Mouse (Mus musculus) ES-E14 (cell line): ENCODE measurements around the gene 4933406M09Rik.

ENCODE experiments used
- CHD2 ChIP-seq: IDR thresholded peaks from 2 replicates; pipeline ENCODE4 v1.6.1; 2014; ENCODE audit warnings: mild to moderate bottlenecking, low read depth, low read length, inconsistent platforms
- HCFC1 ChIP-seq: IDR thresholded peaks from 2 replicates; pipeline ENCODE4 v1.6.1; 2012; ENCODE audit warnings: low read length, inconsistent platforms, borderline replicate concordance; ENCODE audit not compliant: insufficient read depth
- MAFK ChIP-seq: IDR thresholded peaks from 2 replicates; pipeline ENCODE4 v1.6.1; 2014; ENCODE audit warnings: mild to moderate bottlenecking, low read depth, low read length, inconsistent platforms; ENCODE audit not compliant: insufficient read depth
- ZC3H11A ChIP-seq: IDR thresholded peaks from 2 replicates; pipeline ENCODE4 v1.6.1; 2012; ENCODE audit warnings: low read depth, mild to moderate bottlenecking, inconsistent platforms, low read length, borderline replicate concordance
- ZNF384 ChIP-seq: IDR thresholded peaks from 2 replicates; pipeline ENCODE4 v1.6.1; 2012; ENCODE audit warnings: low read depth, low read length, inconsistent platforms

GRCm38 (mm10) chr1:134435414-134435813, 49.7 kb downstream of the 4933406M09Rik start:
- TF ChIP-seq MAFK (no peak), HCFC1 (no peak), ZC3H11A (peak; percentile 31; the same call in 1 of the 2 replicates), ZNF384 (peak; percentile 87), CHD2 (no peak)
